Mouse (Mus musculus) activated CD4-positive, CD25-positive, alpha-beta regulatory T cell (primary cell): Measurements from ENCODE around the gene 9030612E09Rik. TPM values are rescaled to one million over a fixed set of nuclear protein-coding genes. Genes with fewer than 3 reads are reported as not detected.

ENCODE experiments used
- polyA plus RNA-seq, 2 experiments: library from polyadenylated mRNA; unstranded; fragments of 100-300 nt; shearing (Covaris generic); gene quantifications; one replicate each; pipeline ENCODE4 v1.2.1; 2017

The 9030612E09Rik gene
- polyA plus RNA-seq: under 1 TPM in 1 of 2 experiments, not detected in 1; 0.15 TPM

GRCm38 (mm10) chr10:43174326-43175155 lies at the start of gene 9030612E09Rik, which contains the start of gene Sobp:
Gene 9030612E09Rik (plus strand): TSS chr10:43174704.
Gene Sobp (minus strand): TSS chr10:43174530.

DNA sequence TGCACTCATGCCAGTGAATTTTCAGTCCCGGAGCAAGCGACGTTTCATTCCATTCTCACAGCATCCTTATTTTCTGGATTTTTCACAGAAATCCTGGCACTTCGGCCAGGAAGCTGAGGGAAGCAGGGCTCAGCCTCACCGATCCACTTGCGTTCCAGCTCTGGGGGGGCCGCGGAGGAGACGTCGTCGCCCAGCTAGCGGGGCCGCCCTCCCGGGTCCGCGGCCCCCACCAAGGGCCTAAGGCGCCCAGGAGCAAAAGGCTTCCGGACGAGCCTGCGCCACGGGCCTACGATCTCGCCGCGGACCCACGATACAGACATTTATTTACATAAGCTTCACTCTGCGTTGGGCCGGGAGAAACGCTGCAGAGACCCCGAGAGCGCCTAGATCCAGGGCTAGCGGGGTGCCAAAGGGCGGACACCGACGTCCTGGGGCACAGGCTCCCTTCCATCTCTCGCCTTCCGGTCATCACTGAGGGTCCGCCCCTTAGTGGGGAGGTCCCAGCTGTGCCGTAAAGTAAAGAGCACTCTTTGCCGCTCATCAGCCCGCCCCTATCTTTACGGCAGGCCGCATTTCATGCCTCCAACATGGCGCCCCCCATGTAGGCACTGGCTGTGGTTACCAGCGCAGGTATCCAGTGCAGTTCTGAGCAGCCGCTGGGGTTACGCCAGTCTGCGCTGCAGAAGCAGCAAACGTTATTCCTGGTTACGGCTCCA lies 46.6 kb downstream of the 9030612E09Rik start, which contains the start of gene Pdss2:
Pdss2 (plus strand) TSS at position 577 of the 716 bp plus-strand sequence.

Other genes with a start within 250 kb of the 9030612E09Rik start
- gene Sobp, start 174 bp upstream of the 9030612E09Rik start, polyA plus RNA-seq: under 1 TPM in 1 of 2 experiments, not detected in 1; 0.11 TPM
- 1 to 10 TPM; 5.1 to 5.5 TPM for gene Pdss2, start 46.8 kb downstream of the 9030612E09Rik start, polyA plus RNA-seq